Mouse (Mus musculus) CH12.LX (cell line): ENCODE results near the gene Ttll7. TPM values are rescaled to one million over a fixed set of nuclear protein-coding genes. Genes with fewer than 3 reads are reported as not detected.

ENCODE experiments used
- DNase-seq: peaks from one replicate; pipeline ENCODE4 v3.0.0-alpha.2; 2013; ENCODE audit errors: extremely low read depth
- H3K27ac ChIP-seq: 2 replicates; pipeline ENCODE4 v1.5.1; 2012; ENCODE audit warnings: low read depth, mild to moderate bottlenecking, control low read depth, moderate library complexity; ENCODE audit not compliant: insufficient read depth
- H3K27me3 ChIP-seq: replicated peaks from 2 replicates; pipeline ENCODE3; 2012; ENCODE audit warnings: inconsistent platforms
- H3K36me3 ChIP-seq, 2 experiments: replicated peaks in 1 of 2; 2 replicates each; pipeline versions ENCODE3 to v1.6.1; 2012; ENCODE audit warnings: inconsistent platforms in 1 of 2, low read length in 1 of 2, mild to moderate bottlenecking in 1 of 2, mixed read lengths in 1 of 2, moderate library complexity in 1 of 2; ENCODE audit not compliant: control insufficient read depth in 1 of 2, insufficient read depth in 1 of 2
- H3K4me1 ChIP-seq, 2 experiments: 2 replicates each; pipeline ENCODE4 v1.6.1; 2012; ENCODE audit warnings: inconsistent platforms in 1 of 2, moderate library complexity in 1 of 2; ENCODE audit not compliant: insufficient read depth in 2 of 2, control insufficient read depth in 1 of 2
- H3K4me2 ChIP-seq: 2 replicates; pipeline ENCODE4 v1.6.1; 2012; ENCODE audit warnings: low read depth, mild to moderate bottlenecking, control low read depth; ENCODE audit not compliant: poor library complexity, insufficient read depth, severe bottlenecking
- H3K4me3 ChIP-seq, 3 experiments: fragments of 150-350 bp in 1 of 3; sonication (generic) in 1 of 3; replicated peaks in 1 of 3; 2 replicates each; pipeline versions ENCODE3 to v1.5.1; 2011 to 2012; ENCODE audit warnings: low read depth in 2 of 3, low read length in 2 of 3, mild to moderate bottlenecking in 2 of 3, moderate library complexity in 2 of 3, control low read depth in 1 of 3, improper control_type of control experiment in 1 of 3, inconsistent platforms in 1 of 3, mixed read lengths in 1 of 3; ENCODE audit not compliant: poor library complexity in 1 of 3
- H3K79me2 ChIP-seq: replicated peaks from 2 replicates; pipeline ENCODE4 v1.6.1; 2012; ENCODE audit warnings: mild to moderate bottlenecking, moderate library complexity; ENCODE audit not compliant: control insufficient read depth, poor library complexity, insufficient read depth, severe bottlenecking; ENCODE audit errors: extremely low read depth
- H3K9ac ChIP-seq: 2 replicates; pipeline ENCODE4 v1.6.1; 2012; ENCODE audit warnings: low read depth, mild to moderate bottlenecking, control low read depth, moderate library complexity; ENCODE audit not compliant: insufficient read depth
- H3K9me3 ChIP-seq: replicated peaks from 2 replicates; pipeline ENCODE3; 2012; ENCODE audit warnings: low read length, inconsistent platforms, mixed read lengths
- BHLHE40 ChIP-seq: IDR thresholded peaks from 2 replicates; pipeline ENCODE4 v1.6.1; 2011; ENCODE audit warnings: mild to moderate bottlenecking, low read depth, low read length, improper control_type of control experiment
- CHD1 ChIP-seq: IDR thresholded peaks from 2 replicates; pipeline ENCODE4 v1.6.1; 2012; ENCODE audit warnings: low read depth, low read length, improper control_type of control experiment, inconsistent platforms
- CTCF ChIP-seq, 2 experiments: IDR thresholded peaks in 1 of 2; conservative IDR thresholded peaks in 1 of 2; 2 replicates each; pipeline ENCODE4 v1.5.1; 2011 to 2012; ENCODE audit warnings: low read depth in 2 of 2, low read length in 2 of 2, improper control_type of control experiment in 1 of 2, inconsistent platforms in 1 of 2, mild to moderate bottlenecking in 1 of 2, moderate library complexity in 1 of 2
- ELF1 ChIP-seq: IDR thresholded peaks from 2 replicates; pipeline ENCODE4 v1.6.1; 2014; ENCODE audit warnings: low read depth, mild to moderate bottlenecking, inconsistent platforms, low read length, improper control_type of control experiment
- GABPA ChIP-seq: IDR thresholded peaks from 2 replicates; pipeline ENCODE4 v1.6.1; 2012; ENCODE audit warnings: low read depth, low read length, improper control_type of control experiment, inconsistent platforms; ENCODE audit not compliant: insufficient replicate concordance
- HCFC1 ChIP-seq: IDR thresholded peaks from 2 replicates; pipeline ENCODE4 v1.6.1; 2012; ENCODE audit warnings: low read depth, mild to moderate bottlenecking, inconsistent platforms, low read length, improper control_type of control experiment
- JUN ChIP-seq: IDR thresholded peaks from 2 replicates; pipeline ENCODE4 v1.6.1; 2011; ENCODE audit warnings: low read depth, mild to moderate bottlenecking, low read length, improper control_type of control experiment, moderate library complexity; ENCODE audit not compliant: insufficient read depth
- JUND ChIP-seq: conservative IDR thresholded peaks from 2 replicates; pipeline ENCODE4 v1.6.1; 2011; ENCODE audit warnings: low read depth, low read length, improper control_type of control experiment
- MAFK ChIP-seq: IDR thresholded peaks from 2 replicates; pipeline ENCODE4 v1.6.1; 2011; ENCODE audit warnings: low read length, improper control_type of control experiment; ENCODE audit not compliant: insufficient replicate concordance
- MAX ChIP-seq: IDR thresholded peaks from 2 replicates; pipeline ENCODE4 v1.6.1; 2011; ENCODE audit warnings: low read length, improper control_type of control experiment
- MAZ ChIP-seq: IDR thresholded peaks from 2 replicates; pipeline ENCODE4 v1.6.1; 2012; ENCODE audit warnings: low read depth, mild to moderate bottlenecking, inconsistent platforms, low read length, improper control_type of control experiment, moderate library complexity
- MEF2A ChIP-seq: IDR thresholded peaks from 2 replicates; pipeline ENCODE4 v1.6.1; 2014; ENCODE audit warnings: low read depth, mild to moderate bottlenecking, inconsistent platforms, low read length, improper control_type of control experiment, borderline replicate concordance
- MXI1 ChIP-seq: IDR thresholded peaks from 2 replicates; pipeline ENCODE4 v1.6.1; 2011; ENCODE audit warnings: mild to moderate bottlenecking, low read depth, low read length, improper control_type of control experiment
- POLR2A ChIP-seq: IDR thresholded peaks from 2 replicates; pipeline ENCODE4 v1.6.1; 2011; ENCODE audit warnings: low read depth, mild to moderate bottlenecking, improper control_type of control experiment, low read length
- SIN3A ChIP-seq: IDR thresholded peaks from 2 replicates; pipeline ENCODE4 v1.6.1; 2012; ENCODE audit warnings: low read length, improper control_type of control experiment, inconsistent platforms
- TBP ChIP-seq: conservative IDR thresholded peaks from 2 replicates; pipeline ENCODE4 v1.6.1; 2011; ENCODE audit warnings: low read depth, low read length, improper control_type of control experiment
- UBTF ChIP-seq: IDR thresholded peaks from 2 replicates; pipeline ENCODE4 v1.6.1; 2012; ENCODE audit warnings: low read depth, mild to moderate bottlenecking, inconsistent platforms, low read length, improper control_type of control experiment, moderate library complexity
- USF1 ChIP-seq: IDR thresholded peaks from 2 replicates; pipeline ENCODE4 v1.6.1; 2014; ENCODE audit warnings: low read depth, mild to moderate bottlenecking, inconsistent platforms, low read length, improper control_type of control experiment
- USF2 ChIP-seq: conservative IDR thresholded peaks from 2 replicates; pipeline ENCODE4 v1.6.1; 2011; ENCODE audit warnings: low read depth, low read length, improper control_type of control experiment
- ZKSCAN1 ChIP-seq: IDR thresholded peaks from 2 replicates; pipeline ENCODE4 v1.6.1; 2012; ENCODE audit warnings: low read depth, inconsistent platforms, low read length, improper control_type of control experiment, borderline replicate concordance
- ZNF384 ChIP-seq: IDR thresholded peaks from 2 replicates; pipeline ENCODE4 v1.6.1; 2012; ENCODE audit warnings: low read depth, low read length, improper control_type of control experiment, inconsistent platforms
- dilution Hi-C: fragments of 300-500 bp; cut with MboI; formaldehyde crosslinking; loops from 2 replicates; pipeline ENCODE4 v1.14.3; 2020; ENCODE audit warnings: low sequenced_read_pairs; ENCODE audit not compliant: extremely low pct_unique_long_range_greater_than_20kb, extremely low pct_ligation_motif_present
- in situ Hi-C: fragments of 300-500 bp; cut with MboI; formaldehyde crosslinking; loops from 3 replicates; pipeline ENCODE4 v1.14.3; 2019; ENCODE audit warnings: low sequenced_read_pairs, low pct_ligation_motif_present, low pct_unique_long_range_greater_than_20kb, mixed read lengths
- polyA plus RNA-seq: library from polyadenylated mRNA; unstranded; fragments of >175 nt; gene quantifications from 2 replicates; pipeline ENCODE4 v1.2.1, GENCODE M21; 2012; ENCODE audit warnings: low read depth; ENCODE audit not compliant: insufficient read length
- total RNA-seq, 2 experiments: library from RNA; depleted of rRNA; stranded (reverse); fragments of 300-350 nt in 1 of 2; fragments of >200 nt in 1 of 2; gene quantifications; 2 replicates each; pipeline ENCODE4 v1.2.3; 2012 to 2014

The Ttll7 gene
- total and polyA plus RNA-seq, 3 experiments: 1.7 to 3.9 (median 2.0) TPM

GRCm38 (mm10) chr3:147029718-147030117 is 177.6 kb downstream of the Ttll7 start:
- peak overlapping the region; percentile 21; the same call in 1 of the 2 replicates for H3K4me2 ChIP-seq
- H3K4me1 ChIP-seq: no peaks in the 10 kb centered on the region; a peak in 1 of 4 replicates
- TF ChIP-seq CTCF (conservative IDR thresholded peaks at IDR 0.05 in 1 of 2, IDR thresholded peaks at IDR 0.05 in 1 of 2; ENCODE audit: low read depth in 2 of 2, low read length in 2 of 2) (peak in 1 of 2 experiments; percentile 59; a peak in 2 of 4 replicates), TBP (no peak)
- dilution Hi-C loops (no loop called here), in situ Hi-C loops (no loop called here)
- no peak overlapping the region for H3K4me3 ChIP-seq
- no peaks in the 10 kb centered on the region for H3K36me3 ChIP-seq
- no peaks in the 10 kb centered on the region for H3K27me3 ChIP-seq
- H3K79me2 ChIP-seq: no peaks in the 10 kb centered on the region
- H3K9ac ChIP-seq: no peak overlapping the region
- no peak overlapping the region for H3K27ac ChIP-seq
- DNase-seq: peak; percentile 15
- no peaks in the 10 kb centered on the region for H3K9me3 ChIP-seq

- DNase-seq: no peak
- Histone ChIP-seq H3K9me3 (no peaks in the 10 kb centered on the region), H3K4me2 (peak overlapping the region; percentile 21; the same call in 1 of the 2 replicates), H3K9ac (no peak overlapping the region), H3K4me1 (no peaks in the 10 kb centered on the region; a peak in 1 of 4 replicates), H3K36me3 (no peaks in the 10 kb centered on the region), H3K79me2 (no peaks in the 10 kb centered on the region), H3K27me3 (no peaks in the 10 kb centered on the region), H3K4me3 (no peak overlapping the region), H3K27ac (no peak overlapping the region)
- dilution Hi-C loops: no loop called here
- TF ChIP-seq USF2: no peak
- no peak for TF ChIP-seq ZKSCAN1
- TF ChIP-seq UBTF: no peak
- TF ChIP-seq JUND: no peak
- no peak for TF ChIP-seq JUN
- no peak for TF ChIP-seq CHD1
- TF ChIP-seq SIN3A: no peak
- TF ChIP-seq ZNF384: no peak
- TF ChIP-seq POLR2A: no peak
- no peak for TF ChIP-seq MXI1
- TF ChIP-seq HCFC1: no peak
- TF ChIP-seq MEF2A: no peak
- TF ChIP-seq USF1: no peak
- TF ChIP-seq BHLHE40: no peak
- no peak for TF ChIP-seq ELF1
- TF ChIP-seq MAFK: no peak
- no peak for TF ChIP-seq MAX
- TF ChIP-seq MAZ: no peak
- no peak for TF ChIP-seq GABPA
- in situ Hi-C loops: no loop called here
These were observed 178.2 kb downstream of the Ttll7 start for GRCm38 (mm10) chr3:147030266-147030880.

Other genes starting within 250 kb of the Ttll7 start
- not detected in 2 replicates for gene Dnase2b, start 236.8 kb upstream of the Ttll7 start, total RNA-seq (2012; rRNA removed)
- gene Dnase2b, start 236.8 kb upstream of the Ttll7 start, total RNA-seq (2014; rRNA removed): not detected in 2 replicates
- gene Dnase2b, start 236.8 kb upstream of the Ttll7 start, polyA plus RNA-seq: not detected in 2 replicates
- gene 4930503B20Rik, start 201.1 kb upstream of the Ttll7 start, total RNA-seq (2012; rRNA removed): not detected in 2 replicates
- not detected in 2 replicates for gene 4930503B20Rik, start 201.1 kb upstream of the Ttll7 start, total RNA-seq (2014; rRNA removed)
- gene 4930503B20Rik, start 201.1 kb upstream of the Ttll7 start, polyA plus RNA-seq: not detected in 2 replicates
- not detected in 2 replicates for gene Samd13, start 166.8 kb upstream of the Ttll7 start, total RNA-seq (2012; rRNA removed)
- not detected in 2 replicates for gene Samd13, start 166.8 kb upstream of the Ttll7 start, total RNA-seq (2014; rRNA removed)
- gene Samd13, start 166.8 kb upstream of the Ttll7 start, polyA plus RNA-seq: not detected in 2 replicates
- gene Prkacb, start 39.4 kb upstream of the Ttll7 start, total RNA-seq (2012; rRNA removed): 29.0 and 33.1 TPM in 2 replicates
- 65.1 and 70.3 TPM in 2 replicates for gene Prkacb, start 39.4 kb upstream of the Ttll7 start, total RNA-seq (2014; rRNA removed)
- gene Prkacb, start 39.4 kb upstream of the Ttll7 start, polyA plus RNA-seq: 61.8 and 62.1 TPM in 2 replicates